Mouse (Mus musculus) megakaryocyte, embryonic 14.5 days (primary cell): Measurements from ENCODE around the gene Pklr.

Source experiments
- FLI1 ChIP-seq: IDR thresholded peaks from 2 replicates; pipeline ENCODE4 v1.6.1; 2012; ENCODE audit warnings: low read length, inconsistent platforms, mixed read lengths
- GATA1 ChIP-seq: IDR thresholded peaks from 3 replicates; pipeline ENCODE4 v1.6.1; 2012; ENCODE audit warnings: mixed read lengths, low read length, inconsistent platforms, borderline replicate concordance

GRCm38 (mm10) chr3:89144821-89145220, 8.9 kb downstream of the Pklr start:
- TF ChIP-seq FLI1 (no peak), GATA1 (no peak)
